Mouse (Mus musculus): ENCODE measurements around the gene Rgl2.
A peak's percentile ranks its signal among the peaks of the same experiment; 100 is the strongest.

DNA sequence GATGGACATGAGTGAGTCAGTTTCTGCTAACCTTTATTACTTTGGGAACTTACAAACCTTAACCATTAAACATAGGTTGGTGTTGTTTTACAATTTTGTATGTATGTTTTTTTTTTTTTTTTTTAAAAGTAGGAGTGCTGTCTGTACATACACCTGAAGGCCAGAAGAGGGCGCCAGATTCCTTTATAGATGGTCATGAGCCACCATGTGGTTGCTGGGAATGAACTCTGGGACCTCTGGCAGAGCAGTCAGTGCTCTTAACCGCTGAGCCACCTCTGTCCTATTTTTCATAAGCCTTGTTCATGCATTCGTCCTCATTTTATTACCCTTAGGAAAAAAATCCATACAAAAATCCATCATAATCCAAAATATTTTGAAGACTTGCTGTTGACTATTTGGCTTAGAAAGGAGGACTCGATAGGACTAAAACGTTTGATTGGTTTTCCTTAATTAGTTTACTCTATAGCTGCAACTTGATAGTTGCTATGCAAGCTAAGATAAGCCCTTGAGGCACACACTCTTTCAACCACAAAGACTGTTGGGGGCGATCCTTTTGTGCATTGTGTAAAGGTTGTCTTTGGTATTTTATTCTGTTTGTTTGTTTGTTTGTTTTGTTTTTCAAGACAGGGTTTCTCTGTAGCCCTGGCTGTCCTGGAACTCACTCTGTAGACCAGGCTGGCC, 32.1 kb upstream of the Rgl2 start:
- TF ChIP-seq POLR2A (IDR thresholded peaks at IDR 0.05; ENCODE audit: borderline replicate concordance, extremely low read depth, insufficient read depth, insufficient read length, poor library complexity, severe bottlenecking) (no peak), CTCF (IDR thresholded peaks at IDR 0.05; ENCODE audit: borderline replicate concordance, extremely low read depth, insufficient read depth, insufficient read length) (peak; percentile 54; the same call in 1 of the 2 replicates)

Data from brain, embryonic 14.5 days (tissue).